In genomic region chr1:89093696-89094095, GRCm38 (mm10) we compare ENCODE assay signal across 18 mouse cellular contexts. TPM values are rescaled to one million over a fixed set of nuclear protein-coding genes. Genes with fewer than 3 reads are reported as not detected.
A peak's percentile ranks its signal among the peaks of the same experiment; 100 is the strongest.
DNase-seq lines count a peak whose midpoint lies in the region; ATAC-seq and TF ChIP-seq lines count a peak whose summit lies in the region.
"Had no signal": no experiment of that assay in that cellular context is flagged by ENCODE, and none has a peak within 500 bp of the region (broad histone marks: within the 10 kb centered on the region; RNA-seq: fewer than 3 reads in every experiment).

No protein-coding gene starts in this region.

- no peak overlapping the region for H3K9ac ChIP-seq in forebrain, postnatal 0 days
- no peak overlapping the region for H3K9ac ChIP-seq in forebrain, embryonic 15.5 days (replicated peaks)
- H3K9ac ChIP-seq in heart, embryonic 15.5 days, result no peak overlapping the region
- H3K9ac ChIP-seq in midbrain, embryonic 11.5 days (ENCODE audit: low read length), result no peak overlapping the region
- H3K9ac ChIP-seq: hindbrain, embryonic 12.5 days; liver, embryonic 12.5 days; lung, embryonic 15.5 days; neural tube, embryonic 12.5 days had no signal

- peaks cover 25% of the 10 kb centered on the region for H3K4me1 ChIP-seq in forebrain, postnatal 0 days (ENCODE audit: insufficient read depth)
- H3K4me1 ChIP-seq in forebrain, embryonic 15.5 days, result peaks cover 46% of the 10 kb centered on the region
- peaks cover 76% of the 10 kb centered on the region for H3K4me1 ChIP-seq in heart, embryonic 15.5 days (replicated peaks)
- H3K4me1 ChIP-seq in midbrain, embryonic 10.5 days, result peaks cover 78% of the 10 kb centered on the region
- H3K4me1 ChIP-seq in midbrain, embryonic 11.5 days (ENCODE audit: control insufficient read depth, insufficient read depth, low read length), result peaks cover 24% of the 10 kb centered on the region
- H3K4me1 ChIP-seq: megakaryocyte, embryonic 14.5 days had no signal

- WGBS in forebrain, postnatal 0 days, result 70% methylated on average over 5 of the region's 5 CpGs
- WGBS in forebrain, embryonic 15.5 days, result 71% methylated on average over 5 of the region's 5 CpGs
- 68% methylated on average over 5 of the region's 5 CpGs for WGBS in heart, embryonic 15.5 days
- WGBS in midbrain, embryonic 10.5 days, result 70% methylated on average over 5 of the region's 5 CpGs
- 80% methylated on average over 5 of the region's 5 CpGs for WGBS in midbrain, embryonic 11.5 days

- H3K4me2 ChIP-seq in forebrain, postnatal 0 days (ENCODE audit: low read depth), result no peak overlapping the region
- no peak overlapping the region for H3K4me2 ChIP-seq in forebrain, embryonic 15.5 days (replicated peaks)
- no peak overlapping the region for H3K4me2 ChIP-seq in heart, embryonic 15.5 days
- H3K4me2 ChIP-seq in midbrain, embryonic 11.5 days, result no peak overlapping the region
- H3K4me2 ChIP-seq: liver, embryonic 12.5 days had no signal

- H3K9me3 ChIP-seq in forebrain, postnatal 0 days (ENCODE audit: low read length), result no peaks in the 10 kb centered on the region
- no peaks in the 10 kb centered on the region for H3K9me3 ChIP-seq in forebrain, embryonic 15.5 days
- no peaks in the 10 kb centered on the region for H3K9me3 ChIP-seq in heart, embryonic 15.5 days (replicated peaks)
- H3K9me3 ChIP-seq in midbrain, embryonic 10.5 days (replicated peaks), result no peaks in the 10 kb centered on the region
- no peaks in the 10 kb centered on the region for H3K9me3 ChIP-seq in midbrain, embryonic 11.5 days (ENCODE audit: control insufficient read depth, low read length)
- H3K9me3 ChIP-seq: hindbrain, embryonic 12.5 days; liver, embryonic 12.5 days; lung, embryonic 15.5 days; megakaryocyte, embryonic 14.5 days; neural tube, embryonic 12.5 days had no signal

- H3K27me3 ChIP-seq in forebrain, postnatal 0 days (ENCODE audit: insufficient read depth, low read length), result no peaks in the 10 kb centered on the region
- H3K27me3 ChIP-seq in forebrain, embryonic 15.5 days, result no peaks in the 10 kb centered on the region
- H3K27me3 ChIP-seq in heart, embryonic 15.5 days, result no peaks in the 10 kb centered on the region
- peaks cover 6% of the 10 kb centered on the region; the same call in 1 of the 2 replicates for H3K27me3 ChIP-seq in midbrain, embryonic 10.5 days (ENCODE audit: low read depth, poor library complexity, severe bottlenecking)
- H3K27me3 ChIP-seq in midbrain, embryonic 11.5 days (ENCODE audit: control insufficient read depth, insufficient read depth, low read length), result no peaks in the 10 kb centered on the region
- H3K27me3 ChIP-seq: hindbrain, embryonic 12.5 days; lung, embryonic 15.5 days; neural tube, embryonic 12.5 days had no signal

- no peak for ATAC-seq in forebrain, postnatal 0 days
- no peak for ATAC-seq in forebrain, embryonic 15.5 days (replicated peaks)
- ATAC-seq in heart, embryonic 15.5 days (replicated peaks; ENCODE audit: insufficient number of reproducible peaks, insufficient read depth, low FRiP score, low read depth), result no peak
- no peak for ATAC-seq in midbrain, embryonic 11.5 days (ENCODE audit: low FRiP score)
- ATAC-seq: liver, embryonic 12.5 days had no signal

- no peak for DNase-seq in forebrain, postnatal 0 days
- no peak for DNase-seq in heart, postnatal 14 days
- no peak for DNase-seq in midbrain, embryonic 10.5 days (ENCODE audit: low spot score)
- DNase-seq in midbrain, embryonic 11.5 days (ENCODE audit: low spot score, missing footprints), result no peak
- DNase-seq in urinary bladder, postnatal 4 days (ENCODE audit: low spot score in 2 of 2), result no peak
- no peak for DNase-seq in spleen, postnatal 4 days (ENCODE audit: low spot score in 2 of 2)
- DNase-seq: adrenal gland, adult 8-10 months; cerebellum, adult 11 months; cerebellum, postnatal 25 days; spleen, adult 18-20 months had no signal

- no peak overlapping the region for H3K4me3 ChIP-seq in forebrain, postnatal 0 days (ENCODE audit: low read depth, low read length)
- no peak overlapping the region for H3K4me3 ChIP-seq in forebrain, embryonic 15.5 days
- H3K4me3 ChIP-seq in heart, embryonic 15.5 days, result no peak overlapping the region
- H3K4me3 ChIP-seq in midbrain, embryonic 10.5 days, result no peak overlapping the region
- H3K4me3 ChIP-seq in midbrain, embryonic 11.5 days (ENCODE audit: low read depth, low read length), result no peak overlapping the region
- H3K4me3 ChIP-seq: erythroblast, embryonic 14.5 days; hindbrain, embryonic 12.5 days; liver, embryonic 12.5 days; lung, embryonic 15.5 days; megakaryocyte, embryonic 14.5 days; neural tube, embryonic 12.5 days had no signal

- peak overlapping the region; percentile 40; the same call in 1 of the 2 replicates for H3K27ac ChIP-seq in forebrain, postnatal 0 days (ENCODE audit: low read depth, low read length)
- no peak overlapping the region for H3K27ac ChIP-seq in forebrain, embryonic 15.5 days (replicated peaks)
- H3K27ac ChIP-seq in heart, embryonic 15.5 days, result peak overlapping the region; percentile 78
- peak overlapping the region; percentile 83 for H3K27ac ChIP-seq in midbrain, embryonic 10.5 days (replicated peaks)
- no peak overlapping the region for H3K27ac ChIP-seq in midbrain, embryonic 11.5 days (ENCODE audit: low read depth, low read length)
- H3K27ac ChIP-seq: hindbrain, embryonic 12.5 days; liver, embryonic 12.5 days; neural tube, embryonic 12.5 days had no signal

- TF ChIP-seq CTCF in forebrain, postnatal 0 days (IDR thresholded peaks at IDR 0.05; ENCODE audit: low read depth), result no peak

- H3K36me3 ChIP-seq in forebrain, postnatal 0 days (ENCODE audit: insufficient read depth), result no peaks in the 10 kb centered on the region
- H3K36me3 ChIP-seq in forebrain, embryonic 15.5 days, result no peaks in the 10 kb centered on the region
- no peaks in the 10 kb centered on the region for H3K36me3 ChIP-seq in heart, embryonic 15.5 days
- H3K36me3 ChIP-seq in midbrain, embryonic 10.5 days, result no peaks in the 10 kb centered on the region
- H3K36me3 ChIP-seq in midbrain, embryonic 11.5 days (ENCODE audit: control insufficient read depth, insufficient read depth, low read length), result no peaks in the 10 kb centered on the region
- H3K36me3 ChIP-seq: hindbrain, embryonic 12.5 days; liver, embryonic 12.5 days; lung, embryonic 15.5 days; neural tube, embryonic 12.5 days had no signal

- intact Hi-C loops in heart, postnatal 14 days (cut with DNase I), result loop anchor here (1.0 to 5.0 kb wide), 2 partner anchors 9 to 44 kb away; no protein-coding TSS in a partner anchor

RNA-seq across cellular contexts. Expression of gene Sh3bp4, which starts 23.5 kb away (rescaled TPM):
- 29.0 and 29.6 TPM in 2 replicates for total RNA-seq in forebrain, postnatal 0 days (2014; rRNA removed)
- polyA plus RNA-seq in forebrain, postnatal 0 days (2015; fragmentation: Nextera tagmentation; extraction: Ambion mirVana), result 17.4 and 18.9 TPM in 2 replicates
- polyA plus RNA-seq in forebrain, embryonic 15.5 days (2015; fragmentation: Nextera tagmentation; extraction: Ambion mirVana), result 20.8 and 21.1 TPM in 2 replicates
- 21.2 and 21.7 TPM in 2 replicates for polyA plus RNA-seq in heart, embryonic 15.5 days (2015; fragmentation: Nextera tagmentation; extraction: Ambion mirVana)
- total RNA-seq in heart, postnatal 14 days (2021), result 10 to 100 TPM; 15.5 to 17.1 TPM
- polyA plus RNA-seq in midbrain, embryonic 10.5 days (2016; fragmentation: Nextera tagmentation; extraction: Ambion mirVana), result 23.8 and 25.1 TPM in 2 replicates
- polyA plus RNA-seq in midbrain, embryonic 11.5 days (2014; fragmentation: Nextera tagmentation; extraction: Ambion mirVana), result 17.3 and 18.6 TPM in 2 replicates
- polyA plus RNA-seq: erythroblast, embryonic 14.5 days had no signal

Comparison
In these comparisons a context has a peak if more than half of its experiments do, and no peak if none do; other contexts are left out.
1. H3K27ac ChIP-seq: peak in forebrain, postnatal 0 days (single experiment), heart, embryonic 15.5 days (single experiment) and midbrain, embryonic 10.5 days (single experiment); none in forebrain, embryonic 15.5 days (single experiment) and midbrain, embryonic 11.5 days (single experiment).